Mouse (Mus musculus): ENCODE measurements around the gene Pgm5. TPM values are rescaled to one million over a fixed set of nuclear protein-coding genes. Genes with fewer than 3 reads are reported as not detected.

Pgm5 gene
- polyA plus RNA-seq, 1 experiment from 2014 or later = 8.8 TPM

DNA sequence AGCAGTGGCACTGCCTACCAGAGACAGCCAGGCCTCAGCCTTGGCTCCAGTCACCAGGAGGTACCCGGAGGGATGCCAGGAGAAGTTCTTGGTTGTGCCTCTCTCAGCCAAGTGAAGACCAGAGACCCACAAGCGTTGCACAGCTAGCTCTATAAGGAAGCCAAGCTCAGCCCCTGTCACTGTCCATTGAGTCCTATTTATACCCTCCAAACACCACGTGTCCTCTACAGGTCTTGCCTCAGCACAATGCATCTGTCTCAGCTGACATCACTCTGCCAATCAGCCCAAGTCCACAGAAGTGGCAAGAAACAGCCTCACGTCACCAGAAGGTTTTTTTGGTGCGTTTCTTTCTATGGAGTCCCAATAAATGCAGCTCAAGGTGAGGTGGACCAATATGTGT lies 161.0 kb downstream of the Pgm5 start:
- WGBS = 89% methylated on average over 5 of the region's 5 CpGs
- no peak for ATAC-seq (replicated peaks; ENCODE audit: low FRiP score, low TSS enrichment, low read depth)
- no peaks in the 10 kb centered on the region for H3K27me3 ChIP-seq (replicated peaks; ENCODE audit: control insufficient read depth, insufficient read depth, low read length)
- no peaks in the 10 kb centered on the region for H3K9me3 ChIP-seq (ENCODE audit: control insufficient read depth, low read length)
- no peak overlapping the region for H3K4me3 ChIP-seq (ENCODE audit: low read depth, low read length)
- H3K4me1 ChIP-seq (replicated peaks; ENCODE audit: control insufficient read depth, insufficient read depth, low read length) = peaks cover 26% of the 10 kb centered on the region
- no peak overlapping the region for H3K27ac ChIP-seq (ENCODE audit: low read depth)
- H3K36me3 ChIP-seq (ENCODE audit: control insufficient read depth, insufficient read depth, low read length) = no peaks in the 10 kb centered on the region
- DNase-seq (ENCODE audit: low spot score) = no peak
- H3K9ac ChIP-seq (ENCODE audit: low read length) = no peak overlapping the region
- H3K4me2 ChIP-seq (ENCODE audit: low read length) = no peak overlapping the region

DNA sequence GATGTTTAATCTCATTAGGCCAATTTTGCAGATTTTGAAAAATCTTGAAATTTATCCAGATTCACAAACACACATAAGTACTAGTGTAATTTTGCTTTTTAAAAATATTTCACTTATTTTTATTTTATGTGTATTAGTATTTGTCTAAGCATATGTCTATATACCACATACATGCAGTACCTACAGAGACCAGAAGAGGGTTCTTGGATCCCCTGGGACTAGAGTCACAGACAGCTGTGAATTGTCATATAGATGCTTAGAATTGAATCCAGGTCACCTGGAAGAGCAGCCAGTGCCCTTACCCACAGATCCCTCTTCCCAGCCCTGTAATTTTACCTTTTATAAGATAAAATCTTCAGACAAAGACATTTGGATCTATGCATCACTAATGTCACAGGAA lies 161.7 kb downstream of the Pgm5 start:
- Histone ChIP-seq H3K9me3 (ENCODE audit: control insufficient read depth, low read length) (no peaks in the 10 kb centered on the region), H3K36me3 (ENCODE audit: control insufficient read depth, insufficient read depth, low read length) (no peaks in the 10 kb centered on the region), H3K9ac (ENCODE audit: low read length) (no peak overlapping the region), H3K27ac (ENCODE audit: low read depth) (no peak overlapping the region), H3K27me3 (replicated peaks; ENCODE audit: control insufficient read depth, insufficient read depth, low read length) (no peaks in the 10 kb centered on the region), H3K4me3 (ENCODE audit: low read depth, low read length) (no peak overlapping the region), H3K4me1 (replicated peaks; ENCODE audit: control insufficient read depth, insufficient read depth, low read length) (peaks cover 25% of the 10 kb centered on the region), H3K4me2 (ENCODE audit: low read length) (no peak overlapping the region)
- no peak for ATAC-seq (replicated peaks; ENCODE audit: low FRiP score, low TSS enrichment, low read depth)
- no peak for DNase-seq (ENCODE audit: low spot score)

GRCm38 (mm10) chr19:24699196-24699595 lies 162.5 kb downstream of the Pgm5 start:
- DNase-seq (ENCODE audit: low spot score) = no peak
- H3K4me1 ChIP-seq (replicated peaks; ENCODE audit: control insufficient read depth, insufficient read depth, low read length) = peaks cover 18% of the 10 kb centered on the region; the same call in 1 of the 2 replicates
- H3K4me3 ChIP-seq (ENCODE audit: low read depth, low read length) = no peak overlapping the region
- no peak for ATAC-seq (replicated peaks; ENCODE audit: low FRiP score, low TSS enrichment, low read depth)
- no peak overlapping the region for H3K9ac ChIP-seq (ENCODE audit: low read length)
- H3K4me2 ChIP-seq (ENCODE audit: low read length) = no peak overlapping the region
- H3K36me3 ChIP-seq (ENCODE audit: control insufficient read depth, insufficient read depth, low read length) = no peaks in the 10 kb centered on the region
- no peaks in the 10 kb centered on the region for H3K27me3 ChIP-seq (replicated peaks; ENCODE audit: control insufficient read depth, insufficient read depth, low read length)
- H3K9me3 ChIP-seq (ENCODE audit: control insufficient read depth, low read length) = no peaks in the 10 kb centered on the region
- no peak overlapping the region for H3K27ac ChIP-seq (ENCODE audit: low read depth)
- WGBS = 38% methylated on average over 3 of the region's 3 CpGs

DNA sequence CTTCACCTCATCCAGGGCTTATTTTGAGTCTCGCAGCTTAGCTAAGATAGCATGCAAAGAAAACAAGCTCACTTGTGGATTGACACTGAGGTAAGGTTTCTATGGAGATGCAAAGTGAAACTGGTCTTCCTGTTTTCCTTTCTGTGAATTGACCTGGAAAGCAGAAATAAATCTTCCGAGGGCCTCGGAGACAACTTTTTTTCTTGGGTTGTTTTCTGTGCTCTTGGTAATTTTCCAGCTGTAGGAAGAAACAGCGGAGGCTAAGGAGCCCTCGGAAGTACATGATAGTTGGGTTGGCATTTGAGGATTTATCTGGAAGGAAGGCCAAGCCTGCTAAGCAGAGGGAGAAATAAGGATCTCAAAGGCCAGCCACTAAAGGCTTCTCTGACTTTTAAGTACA lies 163.0 kb downstream of the Pgm5 start:
- WGBS = 39% methylated on average over 5 of the region's 5 CpGs
- no peak overlapping the region for H3K4me2 ChIP-seq (ENCODE audit: low read length)
- no peak for ATAC-seq (replicated peaks; ENCODE audit: low FRiP score, low TSS enrichment, low read depth)
- H3K27ac ChIP-seq (ENCODE audit: low read depth) = 0 out of 2 replicates have a peak overlapping the region, but pooled peaks have one; percentile 38
- no peaks in the 10 kb centered on the region for H3K9me3 ChIP-seq (ENCODE audit: control insufficient read depth, low read length)
- H3K4me3 ChIP-seq (ENCODE audit: low read depth, low read length) = no peak overlapping the region
- no peaks in the 10 kb centered on the region for H3K27me3 ChIP-seq (replicated peaks; ENCODE audit: control insufficient read depth, insufficient read depth, low read length)
- H3K4me1 ChIP-seq (replicated peaks; ENCODE audit: control insufficient read depth, insufficient read depth, low read length) = peaks cover 18% of the 10 kb centered on the region; the same call in 1 of the 2 replicates
- no peak for DNase-seq (ENCODE audit: low spot score)
- peaks cover under 1% of the 10 kb centered on the region; the same call in 1 of the 2 replicates for H3K36me3 ChIP-seq (ENCODE audit: control insufficient read depth, insufficient read depth, low read length)
- H3K9ac ChIP-seq (ENCODE audit: low read length) = no peak overlapping the region

DNA sequence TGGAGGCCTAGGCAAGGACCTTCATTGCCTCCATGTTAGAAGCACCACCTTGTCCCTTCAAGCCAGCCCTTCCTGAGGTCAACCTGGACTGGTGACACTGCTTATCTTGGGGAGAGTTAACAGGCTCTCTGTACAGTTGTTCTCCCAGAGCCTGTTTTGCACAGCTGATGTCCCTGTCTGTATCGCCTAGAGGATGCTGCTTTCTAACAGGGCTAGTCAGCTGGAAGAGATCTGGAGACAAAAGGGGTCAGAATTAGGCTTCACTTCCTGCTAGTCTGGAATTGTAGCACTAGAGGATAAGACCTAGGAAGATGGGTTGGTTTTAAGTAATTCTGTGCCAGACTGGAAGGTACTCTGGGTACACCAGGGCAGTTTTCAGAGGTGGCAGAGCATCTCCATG lies 163.7 kb downstream of the Pgm5 start:
- H3K4me2 ChIP-seq (ENCODE audit: low read length) = no peak overlapping the region
- ATAC-seq (replicated peaks; ENCODE audit: low FRiP score, low TSS enrichment, low read depth) = no peak
- H3K9me3 ChIP-seq (ENCODE audit: control insufficient read depth, low read length) = no peaks in the 10 kb centered on the region
- 81% methylated on average over 1 of the region's 1 CpGs for WGBS
- H3K4me3 ChIP-seq (ENCODE audit: low read depth, low read length) = no peak overlapping the region
- H3K27me3 ChIP-seq (replicated peaks; ENCODE audit: control insufficient read depth, insufficient read depth, low read length) = no peaks in the 10 kb centered on the region
- no peak overlapping the region for H3K9ac ChIP-seq (ENCODE audit: low read length)
- H3K36me3 ChIP-seq (ENCODE audit: control insufficient read depth, insufficient read depth, low read length) = peaks cover 7% of the 10 kb centered on the region; the same call in 1 of the 2 replicates
- 0 out of 2 replicates have a peak overlapping the region, but pooled peaks have one; percentile 38 for H3K27ac ChIP-seq (ENCODE audit: low read depth)
- peaks cover 17% of the 10 kb centered on the region; the same call in 1 of the 2 replicates for H3K4me1 ChIP-seq (replicated peaks; ENCODE audit: control insufficient read depth, insufficient read depth, low read length)
- no peak for DNase-seq (ENCODE audit: low spot score)

- Histone ChIP-seq H3K9me3 (ENCODE audit: control insufficient read depth, low read length) (no peaks in the 10 kb centered on the region), H3K4me1 (replicated peaks; ENCODE audit: control insufficient read depth, insufficient read depth, low read length) (no peaks in the 10 kb centered on the region), H3K4me3 (ENCODE audit: low read depth, low read length) (no peak overlapping the region), H3K9ac (ENCODE audit: low read length) (no peak overlapping the region), H3K27me3 (replicated peaks; ENCODE audit: control insufficient read depth, insufficient read depth, low read length) (no peaks in the 10 kb centered on the region), H3K4me2 (ENCODE audit: low read length) (no peak overlapping the region), H3K36me3 (ENCODE audit: control insufficient read depth, insufficient read depth, low read length) (peaks cover 20% of the 10 kb centered on the region), H3K27ac (ENCODE audit: low read depth) (no peak overlapping the region)
- 86% methylated on average over 2 of the region's 2 CpGs for WGBS
- no peak for ATAC-seq (replicated peaks; ENCODE audit: low FRiP score, low TSS enrichment, low read depth)
- DNase-seq (ENCODE audit: low spot score) = no peak
These were observed 169.0 kb downstream of the Pgm5 start for GRCm38 (mm10) chr19:24692691-24693090.

GRCm38 (mm10) chr19:24689531-24689930 lies 172.1 kb downstream of the Pgm5 start:
- H3K4me2 ChIP-seq (ENCODE audit: low read length) = no peak overlapping the region
- no peaks in the 10 kb centered on the region for H3K27me3 ChIP-seq (replicated peaks; ENCODE audit: control insufficient read depth, insufficient read depth, low read length)
- ATAC-seq (replicated peaks; ENCODE audit: low FRiP score, low TSS enrichment, low read depth) (no peak), DNase-seq (ENCODE audit: low spot score) (no peak)
- peaks cover 20% of the 10 kb centered on the region for H3K36me3 ChIP-seq (ENCODE audit: control insufficient read depth, insufficient read depth, low read length)
- no peak overlapping the region for H3K4me3 ChIP-seq (ENCODE audit: low read depth, low read length)
- no peak overlapping the region for H3K27ac ChIP-seq (ENCODE audit: low read depth)
- 96% methylated on average over 4 of the region's 4 CpGs for WGBS
- no peaks in the 10 kb centered on the region for H3K4me1 ChIP-seq (replicated peaks; ENCODE audit: control insufficient read depth, insufficient read depth, low read length)
- H3K9ac ChIP-seq (ENCODE audit: low read length) = no peak overlapping the region
- H3K9me3 ChIP-seq (ENCODE audit: control insufficient read depth, low read length) = no peaks in the 10 kb centered on the region

- no peaks in the 10 kb centered on the region for H3K27me3 ChIP-seq (replicated peaks; ENCODE audit: control insufficient read depth, insufficient read depth, low read length)
- no peaks in the 10 kb centered on the region for H3K9me3 ChIP-seq (ENCODE audit: control insufficient read depth, low read length)
- H3K9ac ChIP-seq (ENCODE audit: low read length) = no peak overlapping the region
- no peak for DNase-seq (ENCODE audit: low spot score)
- peaks cover 19% of the 10 kb centered on the region for H3K36me3 ChIP-seq (ENCODE audit: control insufficient read depth, insufficient read depth, low read length)
- H3K27ac ChIP-seq (ENCODE audit: low read depth) = no peak overlapping the region
- H3K4me2 ChIP-seq (ENCODE audit: low read length) = no peak overlapping the region
- peaks cover 6% of the 10 kb centered on the region for H3K4me1 ChIP-seq (replicated peaks; ENCODE audit: control insufficient read depth, insufficient read depth, low read length)
- 77% methylated on average over 6 of the region's 6 CpGs for WGBS
- ATAC-seq (replicated peaks; ENCODE audit: low FRiP score, low TSS enrichment, low read depth) = no peak
- no peak overlapping the region for H3K4me3 ChIP-seq (ENCODE audit: low read depth, low read length)
These were observed 173.3 kb downstream of the Pgm5 start for GRCm38 (mm10) chr19:24688327-24688726.

DNA sequence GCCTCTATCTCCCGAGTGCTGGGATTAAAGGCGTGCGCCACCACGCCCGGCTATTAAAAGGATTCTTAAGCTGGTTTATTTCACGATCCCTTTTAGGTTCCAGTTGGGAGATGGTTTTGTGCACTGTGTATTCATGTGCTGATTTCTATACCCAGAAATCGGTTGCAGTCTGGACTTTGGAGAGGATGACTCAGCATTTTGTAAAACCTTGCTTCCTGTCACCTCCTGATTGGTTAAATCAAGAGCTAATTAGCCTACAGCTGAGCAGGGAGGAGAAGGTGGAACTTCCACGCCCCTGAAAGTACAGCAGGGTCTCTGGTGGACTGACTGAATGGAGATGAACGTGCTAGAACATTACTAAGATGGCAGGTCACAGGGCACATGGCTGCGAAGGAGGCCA lies 175.2 kb downstream of the Pgm5 start:
- Histone ChIP-seq H3K9ac (ENCODE audit: low read length) (no peak overlapping the region), H3K27ac (ENCODE audit: low read depth) (no peak overlapping the region), H3K27me3 (replicated peaks; ENCODE audit: control insufficient read depth, insufficient read depth, low read length) (no peaks in the 10 kb centered on the region), H3K4me2 (ENCODE audit: low read length) (no peak overlapping the region), H3K9me3 (ENCODE audit: control insufficient read depth, low read length) (no peaks in the 10 kb centered on the region), H3K36me3 (ENCODE audit: control insufficient read depth, insufficient read depth, low read length) (peaks cover 13% of the 10 kb centered on the region; the same call in 1 of the 2 replicates), H3K4me3 (ENCODE audit: low read depth, low read length) (no peak overlapping the region), H3K4me1 (replicated peaks; ENCODE audit: control insufficient read depth, insufficient read depth, low read length) (peaks cover 9% of the 10 kb centered on the region)
- DNase-seq (ENCODE audit: low spot score) (no peak), ATAC-seq (replicated peaks; ENCODE audit: low FRiP score, low TSS enrichment, low read depth) (no peak)
- WGBS = 87% methylated on average over 10 of the region's 10 CpGs
